Mouse (Mus musculus) embryo, embryonic 10 days (tissue): ENCODE data around the gene Cuedc1.

Experiments
- DNase-seq: peaks from one replicate; pipeline ENCODE4 v3.0.0-alpha.2; 2015; ENCODE audit warnings: low spot score

The Cuedc1 gene

DNA sequence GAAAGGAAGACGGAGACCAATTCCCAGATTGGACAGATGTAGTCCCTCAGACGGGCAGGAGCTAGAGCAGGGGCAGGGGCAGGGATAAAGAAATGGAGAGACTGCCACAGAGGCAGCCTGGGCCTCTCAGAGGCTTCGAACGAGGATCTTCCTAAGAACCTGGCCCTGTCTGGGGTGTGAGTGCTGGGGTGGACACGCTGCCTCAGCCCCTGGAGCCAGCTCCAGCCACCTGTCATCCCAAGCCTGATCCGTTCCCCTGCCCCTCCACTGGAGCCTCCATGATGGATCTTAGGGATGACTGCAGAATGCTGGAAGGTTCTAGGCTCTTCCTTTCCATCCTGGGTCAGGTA lies 20.2 kb downstream of the Cuedc1 start:
- DNase-seq, result no peak

DNA sequence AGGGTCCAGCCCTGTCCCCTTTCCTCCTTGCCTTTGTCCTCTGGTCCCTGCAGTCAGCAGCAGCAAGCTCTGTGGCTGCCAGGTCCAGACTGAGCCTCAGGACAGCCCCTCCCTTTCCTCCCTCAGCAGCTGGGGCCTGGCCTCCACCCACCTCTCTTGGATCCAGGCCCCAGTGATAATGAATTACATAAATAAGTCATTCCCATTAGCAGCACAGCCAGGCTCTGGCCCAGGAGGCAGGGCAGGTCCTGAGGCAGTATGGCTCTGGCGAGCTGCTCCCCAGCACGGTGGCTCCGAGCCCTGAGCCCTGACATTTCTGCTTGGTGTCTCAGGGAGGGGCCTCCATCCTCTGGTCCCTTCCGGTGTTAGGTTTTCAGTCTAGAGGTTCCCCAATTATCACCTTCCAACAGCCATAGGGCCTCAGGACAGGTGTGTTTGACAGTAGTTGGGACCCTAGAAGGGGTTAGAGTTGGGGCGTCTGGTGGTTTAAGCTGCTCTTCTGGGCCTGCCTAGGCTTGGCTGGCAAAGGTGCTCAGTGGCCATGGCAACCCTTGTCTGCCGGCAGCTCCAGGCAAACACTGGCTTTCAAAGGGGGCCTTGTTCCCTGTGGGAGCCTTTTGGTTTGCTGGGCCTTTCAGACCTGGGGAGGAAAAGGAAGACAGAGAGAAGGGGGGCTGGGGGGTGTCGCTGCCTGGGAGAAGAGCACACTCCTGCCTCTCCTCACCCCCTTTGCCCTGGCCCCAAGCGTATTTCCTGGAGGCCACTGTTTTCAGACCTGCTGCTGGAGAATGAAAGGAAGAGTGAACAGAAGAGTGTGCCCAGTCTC lies 21.2 kb downstream of the Cuedc1 start:
- DNase-seq, result peak; percentile 85

DNA sequence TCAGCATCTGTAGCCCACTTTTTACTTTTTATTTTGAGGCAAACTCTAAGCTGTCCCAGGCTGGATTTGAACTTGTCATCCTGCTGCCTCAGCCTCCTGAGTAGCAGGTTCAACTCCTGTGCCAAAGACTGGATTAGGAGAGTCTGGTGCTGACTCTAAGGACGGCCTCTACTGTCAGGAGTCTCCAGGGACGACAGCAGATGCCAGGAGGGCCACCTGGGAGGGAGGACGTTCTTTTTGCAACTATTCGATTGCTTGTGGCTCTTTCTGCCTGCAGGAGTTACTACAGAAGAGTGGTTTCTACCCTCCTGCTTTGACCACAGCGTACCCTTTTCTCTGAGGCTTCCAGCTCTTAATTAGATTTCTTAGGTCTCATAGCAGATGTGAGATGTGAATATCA lies 24.7 kb downstream of the Cuedc1 start:
- no peak for DNase-seq

DNA sequence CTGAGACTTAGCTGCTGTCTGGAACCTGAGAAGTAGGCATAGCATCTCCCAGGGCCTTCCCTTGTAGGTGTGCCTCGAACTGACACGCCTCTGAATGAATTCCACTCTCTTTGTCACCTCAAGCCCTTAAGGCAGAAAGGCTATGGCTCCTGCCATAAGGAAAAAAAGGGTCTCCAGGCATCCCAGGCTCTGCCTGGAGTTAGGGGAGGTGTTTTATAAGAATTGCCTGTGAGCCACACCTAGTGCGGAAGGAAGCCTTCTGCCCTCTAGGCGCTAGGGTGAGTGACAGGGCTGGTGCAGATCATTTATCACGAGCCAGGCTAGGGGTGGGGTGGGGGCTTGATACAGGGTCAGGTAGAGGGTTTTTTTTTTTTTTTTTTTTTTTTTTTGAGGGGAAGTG lies 25.2 kb downstream of the Cuedc1 start:
- DNase-seq, result no peak

DNA sequence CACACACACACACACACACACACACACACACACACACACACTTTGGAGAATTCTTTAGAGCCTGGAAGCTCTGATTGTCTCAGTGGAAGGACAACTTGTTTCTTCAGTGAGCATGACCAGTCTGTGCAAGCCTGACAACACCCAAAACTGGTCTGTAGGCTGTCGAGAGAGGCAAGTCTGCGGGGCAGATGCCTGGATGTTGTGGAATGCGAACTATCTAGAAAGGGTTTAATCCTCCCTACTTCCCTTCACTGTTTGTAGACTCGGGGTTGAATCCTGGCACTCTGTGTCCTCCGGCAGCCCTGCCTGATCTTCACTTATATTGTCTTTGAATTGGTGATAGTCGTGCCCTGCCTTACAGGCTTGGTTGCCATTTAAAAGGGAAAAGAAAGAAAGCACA lies 25.9 kb downstream of the Cuedc1 start:
- no peak for DNase-seq

DNA sequence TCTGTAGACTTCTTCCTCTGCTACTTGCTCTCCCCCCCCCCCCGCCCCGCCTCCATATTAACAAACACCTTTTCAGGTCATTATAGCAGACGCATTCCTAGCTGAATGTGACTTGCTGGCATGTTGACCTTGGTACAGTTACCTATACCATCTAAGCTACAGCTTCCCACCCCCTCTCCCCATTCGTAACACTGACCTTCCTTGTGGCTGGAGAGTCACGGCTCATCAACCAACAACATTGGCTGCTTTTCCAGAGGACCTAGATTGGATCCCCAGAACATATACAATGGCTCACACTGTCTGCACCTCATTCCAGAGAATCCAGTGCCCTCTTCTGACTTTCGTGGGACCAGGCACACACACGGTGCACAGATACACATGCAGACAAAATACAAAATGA lies 27.6 kb downstream of the Cuedc1 start:
- DNase-seq, result no peak

DNA sequence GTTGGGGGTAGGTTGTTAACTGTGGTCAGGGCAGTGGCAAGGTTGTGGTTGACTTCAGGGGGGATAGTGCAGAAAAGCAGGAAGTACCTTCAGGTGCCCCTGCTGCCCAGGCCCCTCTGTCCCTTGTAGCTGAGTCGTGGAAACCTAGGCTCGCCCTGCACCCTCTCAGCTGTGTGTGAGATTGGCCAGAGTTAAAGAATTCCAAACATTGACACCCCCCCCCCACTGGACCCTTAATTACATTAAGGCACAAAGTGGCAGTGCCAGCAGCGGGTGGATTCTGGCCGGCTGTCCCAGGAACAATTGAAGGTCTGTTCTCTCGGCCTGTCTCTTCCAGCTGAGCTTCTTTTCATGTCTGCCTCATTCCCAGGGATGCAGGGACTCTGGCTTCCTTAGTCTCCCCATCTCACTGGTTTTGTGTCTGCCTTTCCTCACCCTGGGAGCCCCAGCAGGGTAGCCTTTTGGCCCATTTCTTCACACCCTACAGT lies 28.5 kb downstream of the Cuedc1 start:
- no peak for DNase-seq

DNA sequence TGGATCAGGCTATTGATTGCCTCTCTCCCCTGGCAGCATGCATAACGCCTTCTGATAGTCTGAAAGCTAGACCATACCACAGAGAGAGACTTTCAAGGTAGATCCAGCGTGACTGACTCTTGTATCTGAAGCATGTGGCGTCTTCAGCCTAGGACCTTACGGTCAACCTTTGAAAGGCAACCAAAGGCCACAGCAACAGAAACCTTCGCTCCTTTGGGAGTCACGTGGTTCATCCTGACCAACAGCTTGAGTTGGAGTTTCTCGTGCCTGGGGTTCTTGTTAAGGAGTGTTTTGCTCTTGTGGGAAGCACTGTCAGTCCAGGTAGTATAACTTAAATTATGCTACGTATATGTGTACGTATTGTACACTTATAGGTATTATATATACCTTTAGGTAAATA lies 30.6 kb downstream of the Cuedc1 start:
- DNase-seq, result no peak

DNA sequence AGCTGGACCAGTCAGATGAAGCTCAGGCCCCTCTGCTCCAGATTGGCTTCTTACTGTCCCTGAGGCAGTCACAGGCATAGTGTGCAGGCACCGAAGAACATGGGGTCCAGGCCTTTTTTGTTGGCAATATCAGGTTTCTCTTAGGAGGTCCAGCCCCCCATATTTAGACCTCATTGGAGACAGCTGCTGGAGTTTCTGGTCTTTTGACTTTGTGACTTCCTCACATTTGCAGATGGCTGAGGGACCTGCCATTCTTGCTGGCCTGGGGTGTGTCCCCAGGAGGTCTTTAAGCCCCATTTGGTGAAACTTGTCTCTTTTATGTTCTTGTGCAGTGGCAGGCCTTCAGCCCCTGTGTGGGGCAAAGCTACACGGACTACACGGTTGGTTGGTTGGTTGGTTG lies 31.4 kb downstream of the Cuedc1 start:
- no peak for DNase-seq

DNA sequence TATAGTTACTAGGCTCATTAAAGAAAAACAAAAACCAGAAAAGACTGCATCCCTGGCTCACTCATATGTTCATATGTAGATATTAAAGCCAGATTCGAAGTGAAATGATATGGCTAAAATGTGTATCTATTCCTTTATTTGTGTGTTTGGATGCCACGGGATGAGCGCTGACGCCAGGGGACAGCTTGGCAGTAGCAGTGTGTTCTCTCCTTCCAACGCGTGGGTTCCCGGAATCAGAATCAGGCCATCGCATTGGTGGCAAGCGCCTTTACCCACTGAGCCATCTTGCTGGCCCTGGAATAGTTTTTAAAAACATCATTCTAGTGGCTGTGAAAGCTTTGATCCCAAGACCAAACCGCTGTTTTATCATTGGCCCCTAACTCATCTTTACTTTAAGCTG lies 32.1 kb downstream of the Cuedc1 start:
- no peak for DNase-seq

DNA sequence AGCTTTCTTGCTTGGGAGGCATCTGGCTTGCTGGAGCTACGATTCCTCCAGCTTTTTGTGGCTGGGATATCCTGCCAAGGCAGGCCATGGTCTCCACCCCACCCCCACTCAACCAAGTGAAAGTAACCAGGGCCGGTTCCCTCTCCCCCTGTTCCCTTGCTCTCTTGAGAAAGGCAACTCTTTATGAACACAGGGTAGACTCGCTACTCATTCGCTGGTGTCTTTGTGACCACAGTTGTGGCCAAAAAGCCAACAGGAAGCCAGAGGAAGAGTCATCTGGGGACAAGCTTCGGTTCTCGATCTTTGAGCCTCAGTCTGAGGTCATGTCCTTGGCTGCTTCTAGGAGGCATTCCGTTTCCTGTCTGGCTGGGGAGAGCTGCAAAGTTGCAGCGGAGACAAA lies 34.0 kb downstream of the Cuedc1 start:
- DNase-seq, result no peak

DNA sequence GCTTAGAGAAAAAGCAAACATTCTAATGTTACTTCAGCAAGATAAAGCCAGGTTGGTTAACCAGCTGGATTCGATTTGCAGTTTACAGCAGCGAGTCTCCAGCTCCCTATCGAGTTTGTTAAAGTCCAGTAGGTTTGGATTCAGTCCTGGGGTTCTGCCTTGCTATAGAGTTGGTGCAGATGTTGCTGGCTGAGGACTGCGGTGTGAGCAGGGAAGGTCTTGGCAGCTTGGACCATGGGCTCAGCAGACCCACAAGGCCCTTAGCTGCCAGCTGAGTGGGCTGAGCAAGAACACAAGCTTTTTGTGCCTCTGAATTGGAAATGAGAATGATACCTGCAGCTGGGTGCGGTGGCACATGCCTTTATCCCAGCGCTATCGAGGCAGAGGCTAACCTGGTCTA lies 37.4 kb downstream of the Cuedc1 start:
- DNase-seq, result no peak

DNA sequence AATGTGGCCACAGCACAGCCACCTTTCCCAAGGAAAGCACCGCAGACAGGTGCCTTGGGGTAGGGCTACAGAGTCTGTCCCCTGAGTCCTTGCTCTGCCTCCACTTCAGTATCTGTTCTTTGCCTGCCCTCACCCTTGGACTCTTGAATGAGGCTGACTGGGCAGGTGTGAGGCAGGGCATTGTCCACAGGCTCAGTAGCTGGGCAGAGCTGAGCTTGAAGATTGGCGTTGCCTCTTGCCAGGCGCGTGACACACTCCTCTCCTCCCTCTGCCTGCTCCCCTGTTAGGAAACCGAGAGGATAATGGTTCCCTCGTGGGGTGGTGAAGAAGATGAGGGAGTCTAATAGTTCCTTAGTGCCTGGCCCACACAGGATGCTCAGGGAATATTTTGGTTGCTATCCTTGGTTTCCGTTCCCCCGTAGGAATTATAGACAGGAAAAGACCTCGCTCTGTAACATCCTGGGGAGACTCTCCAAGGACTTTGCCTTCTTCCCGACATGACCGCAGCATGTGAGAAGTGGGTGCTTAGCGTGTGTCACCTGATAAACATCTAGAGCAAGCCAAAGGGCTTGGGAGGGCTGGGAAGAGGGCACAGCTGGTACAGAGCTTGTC lies 40.1 kb downstream of the Cuedc1 start:
- DNase-seq, result no peak

DNA sequence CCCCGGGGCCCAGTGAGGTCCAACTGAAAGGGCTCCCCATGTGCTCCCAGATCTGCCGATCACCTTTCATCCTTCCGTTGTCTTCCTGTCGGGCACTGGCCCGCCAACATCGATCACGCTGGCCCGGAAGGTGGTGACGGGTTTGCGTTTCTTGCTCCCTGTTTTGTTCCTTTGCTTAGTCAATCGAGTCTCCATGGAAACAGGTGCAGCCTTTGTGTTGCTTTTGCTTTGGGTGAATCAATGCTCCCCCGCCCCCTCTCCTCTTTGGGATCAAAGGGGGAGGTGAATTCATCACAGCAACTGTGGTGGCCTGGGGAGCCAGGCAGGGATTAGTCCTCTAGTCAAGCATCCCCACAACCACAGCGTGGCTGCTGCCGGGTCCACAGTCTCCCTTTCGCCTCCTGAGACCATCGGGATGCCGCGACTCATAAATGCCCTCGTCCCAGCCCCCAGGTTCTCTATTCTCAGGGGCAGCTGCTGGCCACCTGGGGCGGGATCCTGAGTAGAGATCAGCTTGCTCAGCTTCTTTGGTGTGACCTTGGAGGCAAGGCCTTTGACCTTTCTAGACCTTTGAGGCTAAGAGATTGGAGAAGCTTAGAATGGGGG lies 41.5 kb downstream of the Cuedc1 start:
- peak; percentile 95 for DNase-seq

DNA sequence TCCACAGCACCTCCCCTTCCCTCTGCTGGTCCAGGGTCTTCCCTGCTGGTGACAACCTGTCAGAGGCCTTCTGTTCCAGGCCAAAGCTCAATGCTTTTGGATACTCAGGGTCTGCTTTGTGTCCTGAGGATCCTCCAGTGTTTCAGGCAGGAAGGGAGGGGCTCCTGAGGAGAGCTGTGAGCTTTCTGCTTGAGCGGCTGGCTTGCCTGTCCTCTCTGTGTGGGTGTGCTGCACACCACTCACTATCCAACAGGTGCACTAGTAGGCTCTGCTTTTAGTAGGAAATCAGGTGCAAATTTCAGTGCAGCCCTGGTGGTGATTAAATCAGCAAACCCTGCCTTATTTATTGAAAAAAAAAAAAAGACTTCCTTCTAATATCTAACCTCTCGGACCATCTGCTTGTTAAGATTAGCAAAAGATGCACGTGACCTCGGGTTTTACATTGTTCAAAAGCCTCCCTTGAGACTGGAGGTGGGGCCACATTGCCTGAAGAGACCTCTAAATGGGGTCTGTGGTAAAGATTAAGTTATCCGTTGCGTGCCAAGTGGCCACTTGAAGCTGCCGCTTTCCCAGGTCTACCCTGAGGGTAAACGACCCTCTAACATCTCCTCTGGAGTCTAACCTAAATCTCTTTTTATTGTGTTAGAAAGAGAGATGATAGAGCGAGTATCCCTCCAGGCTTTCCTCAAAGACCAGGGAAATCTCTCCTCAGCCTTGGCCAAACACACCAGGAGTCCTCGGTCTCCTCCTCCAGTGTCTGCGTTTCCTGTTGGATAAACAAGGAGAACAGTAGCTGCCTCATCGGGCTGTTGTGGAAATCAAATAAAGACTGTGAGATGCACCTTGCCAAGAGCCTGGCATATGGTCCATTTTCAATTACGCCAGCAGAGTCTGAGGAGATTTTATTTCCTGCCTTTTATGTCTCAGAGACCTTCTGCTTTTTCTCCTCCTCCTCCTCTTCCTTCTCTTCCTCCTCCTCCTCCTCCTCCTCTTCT lies 42.5 kb downstream of the Cuedc1 start:
- peak; percentile 81 for DNase-seq

DNA sequence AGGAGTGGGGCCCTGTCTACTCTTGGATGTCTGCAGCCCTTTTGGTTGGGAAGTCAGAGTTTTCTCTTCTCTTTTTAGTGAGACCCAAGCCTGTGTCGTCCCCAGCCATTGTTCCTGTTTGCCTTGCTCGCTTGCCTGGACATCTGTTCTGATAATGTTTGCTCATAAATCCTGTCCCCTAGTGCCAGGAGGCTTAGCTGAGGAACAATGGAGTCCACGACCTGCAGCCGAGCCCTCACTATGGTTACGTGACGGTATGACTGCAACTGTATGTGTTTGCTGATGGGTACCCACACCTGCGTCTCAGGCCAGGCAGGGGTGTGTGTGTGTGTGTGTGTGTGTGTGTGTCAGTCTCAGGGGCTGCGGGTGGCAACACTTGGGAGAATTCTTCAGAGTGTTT lies 44.5 kb downstream of the Cuedc1 start:
- DNase-seq, result peak; percentile 77

DNA sequence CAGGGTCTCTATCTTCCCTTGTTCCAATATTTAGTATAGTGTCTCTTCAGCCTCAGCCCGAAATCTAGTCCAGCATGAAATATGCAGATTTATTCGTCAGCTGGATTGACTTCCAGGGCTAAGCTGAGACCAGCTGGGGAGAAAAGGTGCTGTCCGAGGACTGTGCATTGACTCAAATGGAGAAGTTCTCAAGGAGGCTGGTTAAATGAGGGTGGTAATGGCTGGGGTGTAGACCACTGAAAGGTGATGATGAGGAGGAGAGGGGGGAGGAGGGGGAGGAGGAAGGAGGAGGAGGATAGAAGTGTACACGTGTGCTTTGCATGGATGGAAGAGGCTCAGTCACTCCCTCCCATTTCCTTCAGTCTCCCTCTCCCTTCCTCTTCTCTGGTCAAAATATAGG lies 46.2 kb downstream of the Cuedc1 start:
- DNase-seq, result no peak

DNA sequence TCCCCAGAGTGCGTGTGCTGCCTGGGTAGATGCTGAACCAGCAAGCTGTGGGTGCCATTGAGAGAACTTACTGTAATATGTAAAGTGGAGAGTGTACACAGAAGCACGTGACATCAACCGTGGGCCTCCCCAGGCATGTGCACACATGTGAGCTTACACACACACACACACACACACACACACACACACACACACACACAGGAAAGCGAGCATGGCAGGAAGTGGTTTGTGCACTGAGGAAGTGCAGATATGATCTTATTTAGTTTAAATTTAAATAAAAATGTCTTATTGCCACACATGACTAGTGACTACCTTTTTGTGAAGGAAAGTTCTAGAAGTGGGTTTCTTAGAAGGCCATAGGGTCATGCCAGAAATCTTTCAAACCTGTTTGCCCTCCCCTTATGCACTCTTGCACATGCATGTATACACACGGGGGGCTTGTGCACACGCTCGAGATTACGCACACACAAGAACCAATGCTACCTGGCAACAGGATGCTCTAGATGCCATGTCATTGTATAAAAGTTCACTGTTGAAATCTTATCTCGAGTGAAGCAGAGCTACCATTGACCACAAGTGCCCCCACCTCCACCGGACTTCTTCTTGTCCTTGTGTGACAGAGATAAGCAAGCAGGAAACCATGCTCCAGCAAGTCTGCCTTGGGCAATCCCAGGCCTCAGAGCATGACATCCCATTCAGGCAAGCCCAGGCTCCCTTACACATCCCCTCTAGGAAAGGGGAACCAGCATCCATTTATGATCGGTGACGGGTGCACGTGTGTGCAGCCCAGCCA lies 47.6 kb downstream of the Cuedc1 start:
- no peak for DNase-seq

DNA sequence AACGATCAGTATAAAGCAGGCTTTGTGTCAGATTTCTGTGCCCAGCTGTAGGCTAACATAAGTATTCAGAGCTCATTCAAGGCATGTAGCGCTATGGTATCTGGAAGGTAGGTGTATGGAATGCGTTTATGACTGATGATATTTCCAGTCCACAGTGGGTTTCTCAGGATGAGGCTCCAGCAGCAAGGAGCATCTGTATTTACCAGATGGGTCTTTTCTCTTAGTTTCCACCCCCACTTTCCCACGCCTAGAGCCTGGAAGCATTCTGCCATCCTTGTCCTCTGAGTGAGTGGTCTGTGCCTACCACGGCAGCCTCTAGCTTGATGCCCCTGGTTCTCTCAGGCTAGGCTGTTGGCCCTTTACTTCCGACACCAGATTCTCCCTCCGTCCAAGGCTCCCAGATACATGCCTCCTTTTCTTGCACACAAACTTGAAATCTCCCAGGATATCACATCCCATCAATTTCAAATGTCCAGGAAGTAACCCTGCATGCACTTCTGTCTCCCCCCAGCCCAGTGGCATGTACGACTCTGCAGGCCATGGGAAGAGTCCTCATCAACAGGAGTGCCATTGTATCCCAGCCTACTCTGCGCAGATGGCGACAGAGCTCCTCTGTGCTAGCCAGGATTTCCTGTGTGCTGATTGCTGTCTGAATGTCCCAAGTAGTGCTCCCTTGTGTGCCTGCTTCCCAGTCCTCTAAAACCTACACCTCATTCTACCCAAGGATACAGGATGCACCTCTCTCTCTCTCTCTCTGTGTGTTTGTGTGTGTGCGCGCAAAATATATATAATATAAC lies 48.6 kb downstream of the Cuedc1 start:
- no peak for DNase-seq

DNA sequence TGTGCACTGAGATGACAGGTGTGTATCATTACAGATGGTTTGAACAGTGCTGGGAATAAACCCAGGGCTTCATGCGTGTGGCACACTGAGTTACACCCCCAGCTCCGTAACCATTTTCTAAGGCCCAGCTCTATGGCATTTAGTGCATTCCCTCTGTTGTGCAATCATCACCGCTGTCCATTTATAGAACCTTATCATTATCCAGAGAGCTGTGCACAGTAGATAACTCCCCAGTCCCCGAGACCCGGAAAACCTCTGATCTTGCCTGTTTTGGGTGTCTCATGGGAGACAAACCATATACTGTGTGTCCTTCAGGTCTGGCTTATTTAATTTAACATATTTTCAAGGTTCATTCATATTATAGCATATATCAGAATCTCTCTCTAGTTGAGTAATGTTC lies 49.5 kb downstream of the Cuedc1 start:
- no peak for DNase-seq
